Mouse (Mus musculus) liver, adult (tissue): ENCODE data around the gene Cherp.

ENCODE experiments used
- GATA4 ChIP-seq: IDR thresholded peaks from 2 replicates; pipeline ENCODE4 v1.6.1; 2014; ENCODE audit warnings: mild to moderate bottlenecking, low read length; ENCODE audit not compliant: insufficient replicate concordance

Gene Cherp

DNA sequence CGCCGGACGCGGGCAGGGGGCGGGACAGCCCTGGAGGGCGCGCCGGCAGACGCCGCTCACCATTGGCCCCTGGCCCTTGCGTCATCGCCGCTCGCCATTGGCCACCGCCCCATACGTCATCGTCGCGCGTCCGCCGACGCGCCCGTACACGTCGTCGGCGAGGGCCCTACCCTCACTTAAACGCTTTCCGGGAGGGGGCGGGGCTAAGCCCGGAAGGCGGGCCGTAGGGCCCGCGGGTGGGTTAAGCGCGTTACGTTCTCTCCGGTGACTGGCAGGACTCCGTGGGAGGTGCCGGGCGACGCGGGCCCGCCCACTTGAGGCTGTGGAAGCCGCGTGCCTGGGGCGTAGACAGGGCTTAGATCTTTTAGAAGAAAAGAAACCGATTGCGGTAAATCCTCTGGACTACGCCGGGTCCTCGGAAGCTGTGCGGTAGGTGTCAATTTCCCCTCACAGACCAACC, 17.6 kb upstream of the Cherp start:
- peak; percentile 25; the same call in 1 of the 2 replicates for TF ChIP-seq GATA4

DNA sequence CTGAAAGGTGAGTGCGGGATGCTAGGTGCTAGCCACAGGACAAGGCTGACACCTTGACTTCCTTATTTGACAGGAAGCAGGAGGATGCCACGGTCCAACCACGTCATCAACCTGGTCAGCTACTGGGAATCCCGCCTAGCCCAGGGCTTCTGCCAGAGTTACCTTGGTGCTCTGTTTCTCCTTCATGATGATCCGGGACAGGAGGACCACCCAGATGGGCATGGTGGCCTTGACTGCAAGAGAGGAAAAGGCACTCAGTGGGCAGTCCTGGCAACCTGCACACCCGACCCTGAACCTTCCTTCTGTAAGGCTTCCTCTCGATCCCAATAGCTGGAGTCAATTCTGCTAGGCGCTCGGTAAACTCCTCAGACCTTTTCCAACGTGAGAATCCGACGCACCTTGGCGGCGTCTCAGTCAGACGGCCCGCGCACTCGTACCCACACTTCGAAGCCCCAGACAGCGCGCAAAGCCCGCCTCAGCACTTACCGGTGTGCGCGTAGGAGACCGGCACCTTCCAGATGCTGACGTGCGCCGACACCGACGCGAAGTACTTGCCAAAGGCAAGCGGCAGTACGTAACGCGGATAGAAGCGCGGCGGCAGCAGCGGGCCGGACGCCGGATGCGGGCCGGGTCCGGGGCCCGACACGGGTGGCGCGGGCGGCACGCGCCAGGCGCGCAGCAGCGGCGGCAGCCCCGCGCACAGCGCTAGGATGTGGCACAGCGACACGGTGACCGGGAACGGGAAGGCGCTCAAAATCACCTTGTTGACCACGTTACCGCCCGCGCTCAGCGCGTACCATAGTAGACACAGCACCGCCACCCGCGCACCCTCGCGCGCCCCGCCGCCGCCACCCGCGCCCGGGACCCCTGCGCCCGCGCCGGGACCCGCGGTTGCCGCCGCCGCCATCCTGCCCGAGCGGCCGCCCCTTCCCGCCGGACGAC, 16.9 kb upstream of the Cherp start, which contains the start of gene Slc35e1:
Gene Slc35e1, minus strand, starts transcription at position 935 of the 942 bp plus-strand sequence.
- TF ChIP-seq GATA4 = no peak

DNA sequence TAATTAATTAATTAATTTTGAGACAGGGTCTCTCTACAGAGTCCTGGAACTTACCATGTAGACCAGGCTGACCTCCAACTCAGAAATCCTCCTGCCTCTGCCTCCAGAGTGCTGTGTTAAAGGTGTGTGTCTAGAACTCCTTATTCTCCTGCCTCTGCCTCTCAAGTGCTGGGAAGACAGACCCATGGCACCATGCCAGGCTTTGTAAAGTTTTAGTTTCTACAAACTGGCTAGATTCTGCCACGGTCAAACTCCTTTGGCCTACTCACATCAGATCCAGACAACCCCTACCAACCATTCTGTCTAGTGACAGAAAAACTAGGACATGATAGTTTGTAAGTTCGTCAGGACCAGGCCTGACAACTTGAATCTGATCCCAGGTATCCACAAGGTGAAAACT, 16.0 kb upstream of the Cherp start:
- no peak for TF ChIP-seq GATA4

DNA sequence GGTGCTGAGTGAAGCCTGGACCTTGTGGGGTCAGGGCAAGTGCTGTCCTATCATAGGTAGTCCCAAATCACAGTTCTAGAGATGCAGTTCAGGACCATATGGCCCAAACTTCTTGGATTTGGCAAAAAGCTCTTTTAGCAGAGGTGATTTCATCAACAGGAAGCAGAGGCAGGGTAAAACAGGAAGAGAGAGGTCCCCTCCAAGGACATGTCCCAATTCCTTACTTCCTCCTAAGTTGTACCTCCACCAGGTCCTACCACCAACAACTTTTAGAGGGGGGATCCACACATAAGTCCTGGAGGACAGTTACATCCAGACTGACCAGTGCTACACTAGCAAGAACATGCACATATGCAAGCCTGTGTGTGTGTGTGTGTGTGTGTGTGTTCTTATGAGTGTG, 12.0 kb upstream of the Cherp start:
- no peak for TF ChIP-seq GATA4

DNA sequence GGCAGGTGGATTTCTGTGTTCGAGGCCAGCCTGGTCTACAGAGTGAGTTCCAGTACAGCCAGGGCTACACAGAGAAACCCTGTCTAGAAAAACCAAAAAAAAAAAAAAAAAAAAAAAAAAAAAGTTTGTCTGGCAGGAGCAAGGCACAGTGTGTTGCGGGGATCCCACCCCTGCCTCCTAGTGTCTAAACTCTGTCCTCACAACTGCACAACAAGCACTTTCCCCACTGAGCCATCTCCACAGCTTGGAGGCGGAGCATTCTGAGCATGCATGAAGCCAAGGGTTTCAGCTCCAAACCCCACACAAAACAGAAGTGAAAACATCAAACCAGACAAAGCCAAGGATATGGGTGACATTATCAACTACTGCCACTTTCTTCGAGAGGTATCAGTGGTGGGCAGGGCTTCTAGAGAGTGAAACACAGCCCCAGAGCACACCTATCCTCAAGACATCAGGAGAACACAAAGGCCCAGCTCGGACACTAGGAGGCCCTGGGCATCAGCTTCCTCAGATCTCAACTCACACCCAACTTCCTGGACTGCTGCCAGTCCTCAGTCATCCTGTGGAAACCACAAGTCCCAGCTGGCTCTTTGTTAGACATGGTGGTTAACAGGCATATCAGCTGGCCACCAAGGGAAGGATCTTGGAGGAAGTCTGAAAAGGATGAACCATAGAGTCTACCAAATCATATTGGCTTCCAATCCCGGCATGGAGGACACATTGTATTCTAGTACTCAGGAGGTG, 10.6 kb upstream of the Cherp start:
- no peak for TF ChIP-seq GATA4

DNA sequence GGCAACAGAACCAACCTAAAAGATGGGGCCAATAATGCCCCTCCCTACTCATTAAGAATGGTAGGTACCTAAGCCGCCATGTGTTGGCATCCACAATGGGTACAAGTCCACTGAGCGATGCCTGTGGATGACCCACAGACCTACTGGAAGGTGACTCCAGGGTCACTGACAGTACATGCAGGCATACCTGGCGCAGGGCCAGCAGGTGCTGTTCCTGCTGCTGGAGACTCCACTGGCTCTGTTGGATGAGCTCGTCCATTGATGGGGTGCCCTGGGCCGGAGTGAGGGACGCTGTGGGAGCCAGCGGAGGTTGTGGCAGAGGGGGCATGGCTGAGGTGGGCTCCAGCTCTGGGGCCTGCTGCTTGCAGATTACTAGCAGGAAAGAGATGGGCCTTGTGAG, 4.3 kb downstream of the Cherp start:
- no peak for TF ChIP-seq GATA4

DNA sequence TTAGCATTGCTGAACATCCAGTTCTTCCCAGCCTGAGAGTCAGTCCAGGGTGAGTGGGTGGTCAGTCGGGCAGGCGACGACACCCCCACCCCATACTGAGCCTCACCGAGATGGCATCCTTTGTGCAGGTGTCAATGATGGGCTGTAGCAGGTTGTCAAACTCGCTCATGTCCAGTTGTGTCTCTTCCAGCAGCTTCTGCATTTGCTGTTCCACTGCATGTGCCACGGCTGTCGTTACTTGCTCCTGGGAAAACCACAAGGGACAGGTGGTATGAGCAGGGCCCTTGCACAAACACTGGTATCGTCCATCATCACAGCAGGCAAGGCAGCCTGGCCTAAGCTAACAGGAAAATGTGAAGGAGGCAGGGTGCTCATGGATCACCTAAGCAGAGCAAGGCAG, 5.0 kb downstream of the Cherp start:
- no peak for TF ChIP-seq GATA4

DNA sequence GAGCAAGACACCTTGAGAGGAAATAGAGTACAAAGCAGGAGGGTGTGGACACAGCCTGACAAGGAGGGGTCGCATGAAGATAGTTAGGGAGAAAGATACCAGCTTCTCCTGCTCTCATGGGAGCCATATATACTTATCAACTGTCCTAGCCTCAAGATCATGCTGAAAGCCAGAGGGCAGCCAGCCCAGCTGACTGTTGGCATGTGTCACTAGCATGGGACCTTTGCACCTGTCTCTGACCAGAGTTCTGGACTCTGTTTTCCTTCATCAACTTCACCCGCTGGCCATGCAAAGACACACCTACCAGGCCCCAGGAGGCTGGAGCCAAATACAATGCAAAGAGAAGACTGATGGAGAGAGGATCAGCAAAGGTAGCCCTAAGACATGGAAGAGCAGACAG, 5.8 kb downstream of the Cherp start:
- TF ChIP-seq GATA4 = no peak

DNA sequence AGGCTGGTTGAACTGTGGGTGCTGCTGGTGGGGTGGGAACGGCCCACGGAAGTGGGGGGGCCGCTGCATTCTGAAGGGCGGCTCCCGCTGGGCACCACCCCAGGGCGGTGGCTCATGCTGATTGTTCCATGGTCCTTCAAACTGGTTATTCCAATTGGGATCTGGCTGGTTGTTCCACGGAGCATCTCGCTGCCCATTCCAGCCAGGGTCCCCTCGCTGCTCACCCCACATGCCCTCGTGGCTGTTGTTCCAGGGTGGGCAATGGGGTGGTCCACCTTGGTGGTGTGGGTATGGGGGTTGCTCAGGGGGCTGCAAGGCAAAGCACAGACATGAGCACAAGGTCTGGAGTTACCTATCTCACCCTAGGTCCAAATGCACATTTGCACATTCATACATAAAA, 10.8 kb downstream of the Cherp start:
- TF ChIP-seq GATA4 = no peak

DNA sequence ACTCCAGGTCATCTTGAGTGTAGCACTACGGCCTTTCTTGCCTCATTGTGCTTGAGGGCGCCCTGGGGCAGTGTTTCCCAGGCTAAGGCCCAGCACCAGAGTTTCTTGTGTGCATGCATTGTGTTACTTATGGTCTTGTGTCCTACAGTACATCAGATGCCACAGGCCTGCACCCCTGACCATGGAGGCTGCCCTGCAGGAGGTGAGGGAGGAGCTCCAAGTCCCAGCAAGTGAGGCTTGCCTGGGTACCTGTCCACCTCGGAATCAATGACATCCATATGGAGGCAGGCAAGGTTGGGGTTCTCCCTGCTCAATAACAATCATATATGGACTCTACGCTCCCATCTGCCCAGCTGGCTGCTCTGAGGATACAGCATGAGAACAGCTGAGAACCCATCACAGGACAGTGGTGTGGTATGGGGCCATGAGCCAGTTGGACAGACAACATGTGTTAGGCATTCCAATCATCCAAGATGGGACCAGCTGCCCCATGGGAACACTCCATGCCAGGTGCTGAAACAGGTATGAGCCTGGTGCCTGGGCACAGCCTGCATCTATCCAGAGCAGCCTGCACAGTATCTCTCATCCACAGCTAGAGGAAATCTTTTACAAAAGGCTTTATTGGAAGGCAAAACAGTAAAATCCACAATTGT, 15.0 kb downstream of the Cherp start:
- no peak for TF ChIP-seq GATA4

DNA sequence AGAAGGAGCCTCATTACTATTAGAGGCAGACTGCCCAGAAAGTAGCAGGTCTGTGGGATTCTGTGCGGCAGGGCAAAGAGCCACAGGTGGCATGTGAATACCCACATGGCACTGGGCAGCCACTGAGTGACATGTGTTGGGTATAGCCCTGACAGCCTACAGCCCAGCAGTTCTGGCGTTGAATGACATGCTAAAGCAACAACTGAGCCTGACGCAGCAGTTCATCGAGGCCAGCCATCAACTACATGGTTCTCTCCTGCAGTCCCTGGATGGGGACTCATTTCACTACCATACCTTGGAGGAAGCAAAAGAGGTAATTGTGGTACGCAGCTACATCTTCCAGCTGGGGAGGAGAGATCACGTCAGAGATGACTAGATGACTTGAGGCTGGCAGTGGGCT, 16.6 kb downstream of the Cherp start:
- no peak for TF ChIP-seq GATA4

DNA sequence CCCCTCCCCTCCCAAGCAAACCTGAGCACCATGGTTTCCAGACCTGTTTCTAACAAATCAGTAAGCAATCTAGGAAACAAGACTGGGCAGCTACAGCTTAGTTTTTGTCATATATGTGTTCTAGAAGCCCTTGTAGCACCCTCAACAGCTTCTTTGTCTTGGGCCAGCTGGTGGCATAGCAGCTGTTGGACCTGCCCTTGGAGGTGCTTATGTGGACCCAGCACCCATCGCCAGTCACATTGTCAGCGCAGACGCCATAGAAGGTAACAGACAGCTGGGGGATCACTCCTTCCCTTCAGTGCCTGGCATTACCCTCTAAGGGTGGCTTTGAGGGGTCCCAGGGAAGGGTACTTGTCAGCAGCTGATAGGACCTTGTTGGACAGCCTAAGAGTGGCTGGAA, 17.2 kb downstream of the Cherp start:
- TF ChIP-seq GATA4 = no peak

DNA sequence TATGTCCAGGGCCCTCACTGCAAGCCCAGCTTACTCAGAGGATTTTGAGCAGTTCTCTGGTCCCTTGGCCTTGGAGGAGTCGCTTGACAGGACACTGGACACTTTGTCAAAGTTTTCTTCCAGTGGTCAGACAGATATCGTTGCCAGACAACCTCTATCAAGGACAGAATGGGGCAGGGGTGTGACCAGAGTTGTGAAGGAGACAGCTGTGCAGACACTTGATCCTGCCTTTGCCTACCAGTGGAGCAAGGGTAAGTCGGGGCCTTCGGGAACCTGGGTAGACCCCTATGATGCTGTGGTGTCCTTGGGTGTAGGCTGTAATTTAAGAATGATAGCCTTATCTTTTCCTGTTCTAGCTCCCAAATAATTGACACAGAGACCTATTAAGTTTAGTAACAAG, 19.7 kb downstream of the Cherp start:
- no peak for TF ChIP-seq GATA4

DNA sequence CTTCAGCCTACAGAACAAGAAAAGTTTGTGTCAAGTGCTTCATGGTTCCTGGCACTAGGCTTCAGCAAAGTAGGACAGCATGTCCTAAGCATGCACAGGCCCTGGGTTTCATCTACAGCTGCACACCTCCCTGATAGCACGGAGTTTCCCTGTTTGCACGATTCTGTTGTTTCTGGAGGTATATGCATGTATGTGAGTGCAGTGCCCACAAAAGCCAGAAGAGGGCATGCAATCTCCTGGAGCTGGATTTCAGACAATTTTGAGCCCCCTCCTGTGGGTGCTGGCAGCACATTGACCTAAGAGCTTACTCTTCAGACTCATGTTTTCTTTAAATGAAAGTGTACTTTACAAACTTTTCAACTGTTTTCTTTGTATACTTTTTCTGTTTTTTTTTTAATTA, 21.1 kb downstream of the Cherp start:
- TF ChIP-seq GATA4 = no peak

DNA sequence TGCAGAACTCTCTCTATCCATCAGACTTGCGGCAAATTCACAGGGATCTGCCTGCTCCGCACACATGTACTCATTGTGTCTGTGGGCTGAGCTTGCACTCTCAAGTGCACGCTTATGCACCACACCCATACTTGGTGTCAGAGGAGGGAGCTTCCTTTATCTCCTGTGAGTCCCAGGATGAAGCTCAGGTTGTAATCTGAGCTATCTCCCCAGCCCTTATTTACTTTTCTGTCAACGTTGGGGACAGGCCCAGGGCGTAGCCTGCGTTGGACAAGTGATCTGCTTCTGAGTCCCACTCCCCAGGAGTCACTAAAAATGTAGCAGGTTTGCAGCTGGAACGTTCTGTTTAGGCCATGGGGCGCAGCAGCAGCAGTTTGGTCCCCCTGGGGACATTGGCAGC, 23.5 kb downstream of the Cherp start:
- no peak for TF ChIP-seq GATA4

DNA sequence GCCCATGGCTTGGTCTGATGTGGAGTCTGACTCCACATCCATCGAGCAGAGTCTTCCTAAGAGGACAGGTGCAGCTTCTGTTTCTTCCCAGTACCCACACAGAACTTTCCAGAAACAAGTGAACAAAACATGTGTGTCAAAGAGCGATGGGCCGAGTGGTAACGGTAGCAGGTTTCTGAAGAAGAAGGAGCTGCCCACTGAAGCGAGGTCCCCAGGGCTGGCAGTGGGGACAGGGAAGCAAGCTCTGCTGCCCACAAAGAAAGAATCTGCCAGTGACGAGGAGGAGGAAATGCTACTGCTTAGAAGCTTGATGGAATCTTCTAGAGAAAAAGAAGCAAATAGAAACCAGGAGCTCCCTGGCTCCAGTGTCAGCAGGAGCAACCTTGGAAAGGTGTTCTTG, 30.0 kb downstream of the Cherp start:
- TF ChIP-seq GATA4 = no peak
